Mouse (Mus musculus) layer of hippocampus, adult 9-11 months (tissue): ENCODE data around the gene Nectin1.

Experiments used
- DNase-seq: peaks from one replicate; pipeline ENCODE4 v3.0.0; 2022

Nectin1 gene

GRCm38 (mm10) chr9:43808099-43808498 lies 64.3 kb downstream of the Nectin1 start:
- no peak for DNase-seq

DNA sequence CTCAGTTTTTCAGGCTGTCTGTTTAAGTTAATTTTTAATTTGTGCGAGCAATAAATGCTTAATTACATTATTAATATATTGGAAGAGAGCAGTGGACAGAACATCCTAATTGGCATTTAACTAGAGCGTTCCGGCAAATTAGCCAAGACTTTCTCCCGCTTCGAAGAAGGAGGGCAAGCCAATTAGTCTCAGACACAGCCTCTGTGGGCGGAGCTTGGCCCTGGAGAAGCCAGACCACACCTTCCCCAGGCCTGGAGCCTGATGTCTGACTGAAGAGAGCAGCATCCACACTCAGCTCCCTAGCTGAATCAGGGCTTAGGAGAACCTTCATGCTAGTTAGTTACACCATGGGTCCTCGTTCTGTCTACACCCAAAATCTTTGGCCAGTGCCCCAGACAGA lies 64.8 kb downstream of the Nectin1 start:
- no peak for DNase-seq

GRCm38 (mm10) chr9:43813156-43813555 lies 69.4 kb downstream of the Nectin1 start:
- no peak for DNase-seq

DNA sequence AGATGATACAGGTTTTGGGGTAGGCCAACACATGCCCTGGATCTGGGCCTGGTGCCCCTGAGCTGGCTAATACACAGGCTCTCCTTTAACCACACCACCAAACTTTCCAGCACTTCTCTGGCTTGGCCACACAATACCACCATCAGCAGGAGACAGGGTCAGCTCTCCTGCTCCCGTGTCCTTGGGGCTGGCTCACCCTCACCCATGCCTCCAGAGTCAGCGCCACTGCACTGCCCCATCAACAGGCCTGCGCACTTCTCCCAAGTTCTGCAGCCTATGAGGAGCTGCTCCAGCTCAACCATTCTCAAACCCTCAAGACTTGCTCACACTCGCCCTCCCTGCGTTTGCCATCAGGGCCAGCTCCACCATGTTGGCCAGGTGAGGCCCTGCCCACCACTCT lies 78.4 kb downstream of the Nectin1 start:
- no peak for DNase-seq

DNA sequence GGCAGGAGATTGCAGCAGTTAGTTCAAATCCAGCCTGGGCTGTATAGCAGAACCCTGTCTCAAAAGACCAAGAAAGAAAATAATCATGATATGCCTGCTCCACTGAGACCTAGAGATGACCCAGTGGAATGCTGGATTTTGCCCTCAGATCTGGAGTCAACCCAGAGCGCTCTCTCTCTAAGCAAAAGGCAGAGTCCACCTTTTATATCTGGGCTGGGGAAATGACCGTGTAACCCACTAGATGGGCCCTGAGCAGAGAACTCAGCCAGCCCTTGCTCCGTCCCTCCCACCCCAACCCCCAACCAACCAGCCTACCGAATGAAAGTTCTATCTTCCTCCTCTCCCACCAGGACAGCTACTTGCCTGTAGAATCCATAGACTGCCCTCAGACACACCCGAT lies 81.4 kb downstream of the Nectin1 start:
- no peak for DNase-seq

GRCm38 (mm10) chr9:43826558-43827253 lies 82.9 kb downstream of the Nectin1 start:
- no peak for DNase-seq

DNA sequence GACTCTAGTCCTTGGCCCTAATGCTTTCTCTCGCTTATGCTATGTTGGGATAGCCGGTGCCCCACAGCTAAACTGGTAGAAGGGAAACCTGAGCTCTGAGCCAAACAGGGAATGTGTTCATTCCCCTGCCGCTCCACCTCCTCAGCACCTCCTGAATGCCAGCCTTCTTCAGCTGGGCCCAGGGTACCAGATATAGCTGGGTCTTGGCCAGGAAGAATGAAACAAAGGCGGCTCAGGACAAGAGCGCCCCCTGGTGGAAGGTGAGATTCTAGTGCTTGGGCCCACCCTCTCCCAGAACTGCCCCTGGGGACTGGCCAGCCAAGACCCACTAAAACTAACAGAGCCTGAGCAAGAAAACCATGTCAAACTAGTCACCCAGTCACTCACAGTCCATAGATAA lies 83.8 kb downstream of the Nectin1 start:
- peak; percentile 15 for DNase-seq

- no peak for DNase-seq
Observed at GRCm38 (mm10) chr9:43828960-43829359, 85.2 kb downstream of the Nectin1 start.

DNA sequence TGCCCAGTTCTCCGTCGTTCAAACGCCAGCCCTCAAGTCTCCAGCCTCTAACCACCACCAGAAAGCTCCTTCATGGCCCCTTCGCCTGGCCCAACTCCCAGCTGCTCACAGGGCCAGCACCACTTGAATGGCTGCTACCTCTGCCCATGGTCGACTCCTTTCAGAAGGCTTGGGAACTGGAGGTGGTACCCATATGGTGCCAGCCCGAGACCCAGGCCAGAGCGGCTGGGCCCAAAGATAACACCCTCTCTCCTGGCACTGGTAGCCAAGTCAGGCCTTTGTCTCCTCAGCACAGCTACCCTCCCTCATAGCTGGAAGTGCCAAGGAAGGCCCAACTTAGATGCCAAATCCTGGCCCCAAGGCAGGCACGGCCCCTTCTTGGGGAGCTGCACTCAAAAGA lies 89.4 kb downstream of the Nectin1 start:
- peak; percentile 9 for DNase-seq

- DNase-seq = no peak
Observed at GRCm38 (mm10) chr9:43834283-43834682, 90.5 kb downstream of the Nectin1 start.

DNA sequence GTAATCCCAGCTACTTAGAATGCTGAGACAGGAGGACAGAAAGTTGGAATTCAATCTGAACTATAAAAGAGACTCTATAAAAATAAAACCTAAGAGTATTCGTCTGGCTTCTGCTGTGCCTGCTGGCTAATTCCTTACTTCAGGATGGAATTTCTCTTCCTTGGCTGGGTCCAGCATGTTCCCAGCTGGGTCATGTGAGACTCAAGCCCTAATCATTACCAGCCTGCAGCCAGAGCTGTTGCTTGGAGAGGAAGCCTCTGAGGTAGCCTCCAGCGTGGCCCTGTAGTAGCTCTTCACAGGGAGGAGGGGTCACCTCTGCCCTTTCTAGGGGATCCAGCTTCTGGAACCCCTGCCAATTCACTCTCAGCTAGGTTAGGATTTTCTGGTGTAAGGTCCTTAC lies 94.8 kb downstream of the Nectin1 start:
- no peak for DNase-seq

DNA sequence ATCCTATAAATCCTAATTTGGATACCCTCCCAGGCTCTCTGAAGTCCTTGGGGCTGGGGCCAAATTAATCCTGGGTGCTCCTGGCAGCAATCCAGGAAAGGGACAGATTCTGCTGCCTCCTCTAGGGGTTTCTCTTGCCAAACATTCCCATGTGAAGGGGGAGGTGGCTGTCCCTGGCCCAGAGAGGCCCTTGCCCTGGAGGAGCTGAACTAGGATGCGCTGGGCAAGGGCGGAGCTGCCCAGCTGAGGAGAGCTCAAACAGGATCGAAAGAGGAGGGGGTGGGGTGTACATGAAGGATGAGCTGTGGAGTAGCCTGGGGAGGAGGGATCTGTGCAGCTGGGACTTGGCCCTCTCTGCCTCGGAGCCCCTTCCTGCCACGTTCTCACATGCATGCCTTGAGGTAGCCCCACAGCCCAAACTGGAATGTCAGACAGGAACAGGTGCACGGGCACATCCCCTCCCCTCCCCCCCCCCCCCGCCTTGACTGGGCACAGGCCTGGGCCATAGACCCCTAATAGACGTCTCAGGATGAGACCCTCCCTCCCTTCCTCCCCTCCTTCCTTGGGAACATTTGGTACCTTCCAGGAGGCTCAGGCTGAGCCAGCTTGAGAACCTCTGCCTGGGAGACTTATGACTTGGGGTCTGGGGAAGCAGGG lies 99.3 kb downstream of the Nectin1 start:
- no peak for DNase-seq

DNA sequence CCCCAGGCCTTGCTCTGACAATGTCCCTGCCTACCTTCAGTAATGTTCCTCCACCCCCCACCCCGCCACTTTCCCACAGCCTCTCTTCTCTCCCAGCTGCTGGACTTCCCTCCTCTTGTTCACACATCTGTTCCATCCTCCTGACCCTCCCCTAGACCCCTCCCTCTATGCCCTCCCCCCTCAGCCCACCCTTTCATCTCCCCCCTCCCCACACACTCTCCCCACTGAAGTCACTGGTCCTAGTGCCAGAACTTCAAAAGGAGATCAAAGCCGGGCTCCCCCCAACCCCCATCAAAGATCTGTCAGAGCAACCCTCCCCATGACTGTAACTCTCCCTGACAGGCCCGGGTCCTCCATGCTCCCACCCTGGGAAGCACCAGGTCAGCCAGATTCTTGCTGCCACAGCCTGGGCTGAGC lies 99.9 kb downstream of the Nectin1 start:
- no peak for DNase-seq

DNA sequence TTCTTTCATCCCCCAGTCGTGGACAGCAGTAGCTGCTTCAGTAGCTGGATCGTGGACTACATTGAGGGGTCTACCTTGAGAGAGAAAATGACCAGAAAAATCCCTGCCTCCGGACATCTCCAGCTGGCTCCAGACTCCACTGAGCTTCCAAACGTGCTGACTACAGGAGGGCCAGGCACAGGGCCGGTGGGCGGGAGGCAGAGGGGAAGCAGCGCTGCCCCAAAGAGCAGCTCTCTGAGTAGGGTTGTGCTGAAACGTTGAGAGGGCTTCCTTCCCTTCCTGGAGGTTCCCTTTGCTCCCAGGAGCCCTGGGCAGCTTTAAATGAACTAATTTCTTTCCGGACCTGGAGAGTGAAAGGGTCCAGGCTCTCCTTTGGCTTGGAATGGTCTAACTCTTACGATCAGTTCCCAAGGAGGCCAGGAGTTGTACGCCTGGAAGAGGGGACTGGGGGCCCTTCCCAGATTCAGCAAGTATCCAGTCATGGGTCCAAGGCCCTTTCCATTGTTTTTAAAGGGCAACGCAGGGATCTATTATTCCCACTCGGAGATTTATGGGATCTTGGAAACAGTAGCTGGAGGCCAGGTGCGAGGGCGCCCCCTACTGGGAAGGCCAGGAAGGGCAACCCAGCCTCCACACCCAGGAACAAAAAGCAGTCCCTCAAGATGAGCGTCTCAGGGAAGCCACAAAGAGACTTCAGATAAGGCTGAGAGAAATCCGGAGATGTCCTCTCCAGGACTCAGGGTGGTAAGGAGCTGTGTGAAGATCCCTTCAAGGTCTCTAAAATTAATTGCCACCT lies 102.1 kb downstream of the Nectin1 start:
- DNase-seq = peak; percentile 22

DNA sequence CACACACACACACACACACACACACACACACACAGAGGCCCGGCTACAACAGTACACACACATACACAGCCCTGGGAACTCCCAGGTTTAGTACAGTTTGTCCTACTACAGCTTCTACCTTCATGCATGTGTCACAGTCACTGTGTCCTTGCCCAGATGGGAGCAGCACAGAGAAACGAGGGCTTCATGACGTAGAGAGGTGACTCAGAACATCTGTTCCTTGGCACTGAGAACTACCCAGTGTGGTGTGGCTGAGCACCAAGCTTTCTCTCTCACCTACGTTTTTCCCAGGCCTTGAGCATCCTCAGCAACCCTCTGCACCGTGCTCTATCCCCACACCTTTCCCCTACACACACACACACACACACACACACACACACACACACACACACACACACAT lies 104.1 kb downstream of the Nectin1 start:
- DNase-seq = peak; percentile 67

DNA sequence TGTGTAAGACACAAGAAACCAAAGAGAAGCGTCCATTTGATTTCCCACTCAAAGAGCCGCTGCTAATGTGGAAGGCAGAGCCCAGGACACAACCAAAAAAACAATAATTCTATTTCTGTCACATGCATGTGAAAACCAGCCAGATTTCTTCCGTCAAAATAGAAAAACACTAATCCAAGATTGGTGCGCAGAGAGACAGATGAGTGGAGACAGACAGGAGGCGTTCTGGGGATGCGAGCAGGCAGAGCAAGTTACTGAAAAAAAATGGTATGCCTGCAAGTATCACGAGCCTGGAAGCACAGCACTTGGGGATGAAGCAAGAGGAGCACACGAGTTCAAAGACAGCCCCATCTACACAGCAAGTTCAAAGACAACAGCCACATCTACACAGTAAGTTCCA lies 106.5 kb downstream of the Nectin1 start:
- peak; percentile 28 for DNase-seq

DNA sequence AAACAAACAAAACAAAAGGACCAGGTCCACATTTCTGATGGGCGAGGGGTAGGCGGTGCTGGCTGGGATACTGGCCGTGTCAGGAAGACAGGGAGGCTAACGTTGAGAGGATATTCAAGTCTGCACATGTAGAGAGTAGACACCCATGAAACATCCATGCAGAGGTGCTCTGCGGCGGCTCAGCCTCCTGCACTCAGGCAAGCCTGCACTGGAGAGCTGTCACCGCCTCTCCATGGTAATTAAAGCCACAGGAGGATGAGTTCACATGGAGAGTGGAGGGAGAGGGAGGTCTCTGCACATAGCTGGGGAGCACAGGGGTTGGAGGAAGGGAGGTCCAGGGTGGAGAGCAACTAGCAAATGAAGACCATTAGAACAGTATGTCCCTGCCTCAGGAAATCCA lies 107.4 kb downstream of the Nectin1 start:
- DNase-seq = no peak

GRCm38 (mm10) chr9:43855887-43856286 lies 112.1 kb downstream of the Nectin1 start:
- no peak for DNase-seq
